Mouse (Mus musculus): ENCODE results near the gene Mapk8ip2. TPM values are rescaled to one million over a fixed set of nuclear protein-coding genes. Genes with fewer than 3 reads are reported as not detected.

Mapk8ip2 gene
- total and polyA plus RNA-seq, 3 experiments = 0.04 TPM; not detected in 2

DNA sequence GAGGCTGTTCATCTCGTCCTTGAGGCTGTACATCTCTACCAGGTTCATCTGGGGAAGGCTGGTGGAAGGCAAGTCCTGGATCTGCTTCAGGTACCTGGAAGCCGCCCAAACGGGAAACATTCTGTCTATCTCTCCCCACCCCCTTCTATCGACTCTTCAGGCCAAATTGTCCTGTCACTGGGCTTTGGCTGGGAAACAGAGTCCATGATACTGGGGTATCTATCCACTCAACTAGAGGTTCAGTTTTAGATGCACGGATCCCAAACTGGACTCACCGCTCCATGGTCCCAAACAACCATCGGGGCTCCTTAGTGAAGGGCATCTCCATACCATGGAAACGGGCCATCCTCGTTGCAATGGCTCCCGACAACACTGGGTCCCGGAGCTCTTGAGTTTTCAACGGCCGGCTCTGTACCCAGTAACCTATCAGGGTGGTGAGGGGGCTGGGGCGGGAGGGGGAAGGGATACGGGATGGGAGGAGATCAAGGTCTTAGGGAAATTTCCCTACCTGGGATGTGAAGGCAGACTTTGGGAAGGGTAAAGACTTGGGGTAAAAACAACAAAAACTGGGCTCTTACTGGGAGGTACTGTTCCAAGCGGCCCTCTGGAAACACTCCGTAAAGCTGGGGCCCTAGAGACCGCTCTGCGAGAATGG, 25.4 kb upstream of the Mapk8ip2 start:
- no peaks in the 10 kb centered on the region for H3K9me3 ChIP-seq (replicated peaks; ENCODE audit: low read length)
- H3K27ac ChIP-seq (ENCODE audit: insufficient read depth, low read depth) = no peak overlapping the region
- peak overlapping the region; percentile 79 to 90 (median 80) for H3K4me3 ChIP-seq (replicated peaks in 1 of 3; ENCODE audit: low read depth in 2 of 3, low read length in 2 of 3, poor library complexity in 1 of 3)
- H3K36me3 ChIP-seq (replicated peaks in 1 of 2; ENCODE audit: control insufficient read depth in 1 of 2, insufficient read depth in 1 of 2, low read length in 1 of 2) = peaks cover 24 to 49% of the 10 kb centered on the region in 2 experiments
- peaks cover 12% of the 10 kb centered on the region for H3K79me2 ChIP-seq (replicated peaks; ENCODE audit: control insufficient read depth, extremely low read depth, insufficient read depth, poor library complexity, severe bottlenecking)
- dilution Hi-C loops (cut with MboI; ENCODE audit: extremely low pct_ligation_motif_present, extremely low pct_unique_long_range_greater_than_20kb, low sequenced_read_pairs) (no loop called here), in situ Hi-C loops (cut with MboI; ENCODE audit: low pct_ligation_motif_present, low pct_unique_long_range_greater_than_20kb, low sequenced_read_pairs) (loop anchor here (10.0 kb wide), 1 partner anchor 353 kb away; the partner anchor contains the start of gene Trabd)
- DNase-seq (ENCODE audit: extremely low read depth) = no peak
- TF ChIP-seq NRF1 (IDR thresholded peaks at IDR 0.05; ENCODE audit: low read depth, low read length) (no peak), TCF12 (IDR thresholded peaks at IDR 0.05; ENCODE audit: low read depth, low read length) (no peak), MAFK (IDR thresholded peaks at IDR 0.05; ENCODE audit: insufficient replicate concordance, low read length) (no peak), KAT2A (IDR thresholded peaks at IDR 0.05; ENCODE audit: insufficient replicate concordance, low read length) (no peak), JUND (conservative IDR thresholded peaks at IDR 0.05; ENCODE audit: low read depth, low read length) (no peak), GABPA (IDR thresholded peaks at IDR 0.05; ENCODE audit: insufficient replicate concordance, low read depth, low read length) (no peak), POLR2A (IDR thresholded peaks at IDR 0.05; ENCODE audit: low read depth, low read length) (no peak), PAX5 (IDR thresholded peaks at IDR 0.05; ENCODE audit: low read length) (no peak), E2F4 (IDR thresholded peaks at IDR 0.05; ENCODE audit: insufficient replicate concordance, low read depth, low read length) (no peak), USF1 (IDR thresholded peaks at IDR 0.05; ENCODE audit: low read depth, low read length) (no peak), MYC (IDR thresholded peaks at IDR 0.05; ENCODE audit: low read depth, low read length) (no peak)
- H3K4me2 ChIP-seq (ENCODE audit: insufficient read depth, low read depth, poor library complexity, severe bottlenecking) = peak overlapping the region; percentile 85
- H3K4me1 ChIP-seq (ENCODE audit: control insufficient read depth in 1 of 2, insufficient read depth in 2 of 2) = peaks cover 0 to 14% of the 10 kb centered on the region in 2 experiments; a peak in 2 of 4 replicates
- no peaks in the 10 kb centered on the region for H3K27me3 ChIP-seq (replicated peaks)
- peak overlapping the region; percentile 91; the same call in 1 of the 2 replicates for H3K9ac ChIP-seq (ENCODE audit: insufficient read depth, low read depth)

DNA sequence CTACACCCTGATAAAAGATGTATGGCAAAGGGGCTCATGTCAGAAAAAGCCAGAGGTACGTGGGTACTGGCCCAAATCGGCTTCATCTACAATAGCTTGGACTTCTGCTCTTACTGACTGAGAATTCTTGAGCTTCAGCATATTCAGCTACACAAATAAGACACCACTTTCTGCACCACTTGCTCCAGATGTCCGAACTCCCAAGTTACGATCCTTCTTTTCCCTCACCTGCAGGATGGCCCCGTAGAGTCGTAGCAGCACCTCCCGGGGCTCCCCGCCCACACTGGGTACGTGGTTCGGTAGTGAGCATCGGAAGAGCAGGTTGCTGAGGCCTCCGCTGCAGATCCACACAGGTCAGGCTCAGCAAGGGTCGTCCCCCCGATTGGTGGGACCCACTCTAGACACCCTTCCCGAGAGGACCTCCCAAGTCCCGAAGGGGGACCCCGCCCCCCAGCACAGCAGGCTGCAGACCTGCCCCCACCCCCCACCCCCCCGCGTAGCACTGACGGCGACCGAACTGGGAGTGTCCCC, 24.8 kb upstream of the Mapk8ip2 start:
- Histone ChIP-seq H3K36me3 (replicated peaks in 1 of 2; ENCODE audit: control insufficient read depth in 1 of 2, insufficient read depth in 1 of 2, low read length in 1 of 2) (peaks cover 21 to 43% of the 10 kb centered on the region in 2 experiments), H3K27ac (ENCODE audit: insufficient read depth, low read depth) (peak overlapping the region; percentile 31), H3K4me3 (replicated peaks in 1 of 3; ENCODE audit: low read depth in 2 of 3, low read length in 2 of 3, poor library complexity in 1 of 3) (peak overlapping the region; percentile 79 to 90 (median 80)), H3K9ac (ENCODE audit: insufficient read depth, low read depth) (peak overlapping the region; percentile 91), H3K4me2 (ENCODE audit: insufficient read depth, low read depth, poor library complexity, severe bottlenecking) (peak overlapping the region; percentile 85), H3K79me2 (replicated peaks; ENCODE audit: control insufficient read depth, extremely low read depth, insufficient read depth, poor library complexity, severe bottlenecking) (peaks cover 12% of the 10 kb centered on the region), H3K27me3 (replicated peaks) (no peaks in the 10 kb centered on the region), H3K4me1 (ENCODE audit: control insufficient read depth in 1 of 2, insufficient read depth in 2 of 2) (peaks cover 0 to 14% of the 10 kb centered on the region in 2 experiments; a peak in 2 of 4 replicates), H3K9me3 (replicated peaks; ENCODE audit: low read length) (no peaks in the 10 kb centered on the region)
- in situ Hi-C loops (cut with MboI; ENCODE audit: low pct_ligation_motif_present, low pct_unique_long_range_greater_than_20kb, low sequenced_read_pairs) = loop anchor here (10.0 kb wide), 1 partner anchor 354 kb away; the partner anchor contains the start of gene Trabd
- TF ChIP-seq CHD1 (IDR thresholded peaks at IDR 0.05; ENCODE audit: low read depth, low read length) (no peak), SMC3 (IDR thresholded peaks at IDR 0.05; ENCODE audit: low read depth, low read length) (no peak)
- DNase-seq (ENCODE audit: extremely low read depth) = no peak
- dilution Hi-C loops (cut with MboI; ENCODE audit: extremely low pct_ligation_motif_present, extremely low pct_unique_long_range_greater_than_20kb, low sequenced_read_pairs) = no loop called here
